Mouse (Mus musculus) lung, postnatal 14 days (tissue): ENCODE measurements at regions not wholly inside any gene's neighbourhood (a gene's known extent, or its start where the extent isn't known, plus 50 kb on each side); places are given as distances from the start of the nearest gene placed in this dataset.

Experiments used
- DNase-seq: peaks from one replicate; pipeline ENCODE4 v3.0.0; 2021

- no peak for DNase-seq
These were observed 1190.4 kb downstream of the Sorcs3 start for GRCm38 (mm10) chr19:49396257-49396656.

- no peak for DNase-seq
These were observed 1209.5 kb downstream of the Sorcs3 start for GRCm38 (mm10) chr19:49415326-49415725.

GRCm38 (mm10) chr19:49423059-49423900 is 1217.5 kb downstream of the Sorcs3 start:
- no peak for DNase-seq
